Mouse (Mus musculus): ENCODE results near the gene Srsf1.

GRCm38 (mm10) chr11:88035970-88036369 lies 11.2 kb upstream of the Srsf1 start:
- TF ChIP-seq USF1 (IDR thresholded peaks at IDR 0.05; ENCODE audit: low read depth): no peak
- TF ChIP-seq CTCF (IDR thresholded peaks at IDR 0.05; ENCODE audit: control insufficient read depth, insufficient read depth, insufficient read length): no peak
- no peak for TF ChIP-seq MYOG (IDR thresholded peaks at IDR 0.05; ENCODE audit: control insufficient read depth, extremely low read depth, insufficient read length)

Measured in C2C12 (cell line).